Mouse (Mus musculus): ENCODE results near the gene Tmem50a. TPM values are rescaled to one million over a fixed set of nuclear protein-coding genes. Genes with fewer than 3 reads are reported as not detected.
"Not testable (repeated sequence)": the region's sequence is repeated elsewhere in the genome, so short reads cannot be mapped to it uniquely, and the experiment has no call there.

Gene Tmem50a
- polyA plus RNA-seq, 1 experiment from 2014 or later = 176 TPM

GRCm38 (mm10) chr4:134922111-134922924, 7.5 kb upstream of the Tmem50a start:
- H3K36me3 ChIP-seq (ENCODE audit: poor library complexity, severe bottlenecking) = peaks cover 22% of the 10 kb centered on the region
- no peak; the same call in 1 of the 2 replicates for ATAC-seq
- peak overlapping the region; percentile 97 for H3K4me2 ChIP-seq
- peak overlapping the region; percentile 80 for H3K27ac ChIP-seq
- no peaks in the 10 kb centered on the region for H3K27me3 ChIP-seq
- H3K9me3 ChIP-seq (replicated peaks) = no peaks in the 10 kb centered on the region
- H3K9ac ChIP-seq = peak overlapping the region; percentile 72
- H3K4me3 ChIP-seq = peak overlapping the region; percentile 100
- peaks cover 26% of the 10 kb centered on the region for H3K4me1 ChIP-seq
- 61% methylated on average over 10 of the region's 10 CpGs for WGBS

GRCm38 (mm10) chr4:134921703-134922102, 6.9 kb upstream of the Tmem50a start:
- H3K4me3 ChIP-seq = no peak overlapping the region
- no peaks in the 10 kb centered on the region for H3K27me3 ChIP-seq
- no peak overlapping the region for H3K9ac ChIP-seq
- peaks cover 16% of the 10 kb centered on the region for H3K36me3 ChIP-seq (ENCODE audit: poor library complexity, severe bottlenecking)
- peaks cover 26% of the 10 kb centered on the region for H3K4me1 ChIP-seq
- 97% methylated on average over 4 of the region's 4 CpGs for WGBS
- H3K9me3 ChIP-seq (replicated peaks) = no peaks in the 10 kb centered on the region
- no peak for ATAC-seq
- no peak overlapping the region for H3K27ac ChIP-seq
- H3K4me2 ChIP-seq = no peak overlapping the region

GRCm38 (mm10) chr4:134920631-134921030, 5.8 kb upstream of the Tmem50a start:
- H3K27ac ChIP-seq = no peak overlapping the region
- no peak overlapping the region for H3K4me3 ChIP-seq
- H3K27me3 ChIP-seq = no peaks in the 10 kb centered on the region
- whole genome bisulfite sequencing = 97% methylated on average over 6 of the region's 6 CpGs
- H3K9me3 ChIP-seq (replicated peaks) = no peaks in the 10 kb centered on the region
- H3K9ac ChIP-seq = no peak overlapping the region
- peaks cover 6% of the 10 kb centered on the region for H3K36me3 ChIP-seq (ENCODE audit: poor library complexity, severe bottlenecking)
- H3K4me1 ChIP-seq = peaks cover 18% of the 10 kb centered on the region
- no peak overlapping the region for H3K4me2 ChIP-seq
- ATAC-seq = no peak

DNA sequence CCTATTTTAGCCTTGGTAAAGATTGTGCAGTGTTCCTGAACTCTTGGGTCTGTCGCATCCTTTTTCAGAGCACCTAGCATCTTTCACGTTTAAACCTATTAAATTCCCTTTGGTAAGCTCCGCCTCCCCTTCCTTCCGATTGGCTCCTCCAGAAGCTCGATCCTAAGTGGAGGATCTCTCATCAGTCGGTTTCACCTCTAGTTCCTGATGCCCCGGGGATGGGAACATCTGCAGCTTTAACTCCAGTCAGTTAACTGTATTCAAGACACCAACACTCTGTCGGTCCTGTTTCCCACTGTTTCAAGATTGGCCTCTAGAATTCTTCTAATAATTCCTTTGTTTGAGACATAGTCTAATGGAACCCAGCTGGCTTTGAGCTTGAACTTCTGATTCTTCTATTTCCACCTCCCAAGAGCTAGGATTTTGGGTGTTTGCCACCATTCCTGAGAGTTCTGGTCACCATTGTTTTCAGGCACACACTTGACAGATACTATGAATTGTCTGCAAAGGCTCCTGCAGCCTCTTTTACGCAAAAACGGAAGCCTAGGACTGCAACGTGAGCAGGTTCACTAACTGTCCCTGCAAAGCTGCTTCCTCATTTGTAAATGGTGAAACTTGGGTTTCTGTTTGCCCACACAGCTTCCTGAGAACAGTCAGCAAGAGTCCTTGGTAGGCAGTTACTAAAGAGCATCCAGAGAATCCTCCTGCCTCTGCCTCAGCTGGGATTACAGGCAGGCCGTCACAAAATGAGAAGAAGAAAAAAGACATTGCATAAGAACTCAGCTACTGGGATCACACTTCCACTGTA, 5.1 kb upstream of the Tmem50a start:
- Histone ChIP-seq H3K27me3 (no peaks in the 10 kb centered on the region), H3K36me3 (ENCODE audit: poor library complexity, severe bottlenecking) (no peaks in the 10 kb centered on the region; the same call in 1 of the 2 replicates), H3K4me2 (no peak overlapping the region), H3K27ac (no peak overlapping the region), H3K4me1 (peaks cover 15% of the 10 kb centered on the region), H3K9ac (no peak overlapping the region), H3K4me3 (no peak overlapping the region), H3K9me3 (replicated peaks) (no peaks in the 10 kb centered on the region)
- ATAC-seq = no peak
- WGBS = 43% methylated on average over 12 of the region's 12 CpGs

DNA sequence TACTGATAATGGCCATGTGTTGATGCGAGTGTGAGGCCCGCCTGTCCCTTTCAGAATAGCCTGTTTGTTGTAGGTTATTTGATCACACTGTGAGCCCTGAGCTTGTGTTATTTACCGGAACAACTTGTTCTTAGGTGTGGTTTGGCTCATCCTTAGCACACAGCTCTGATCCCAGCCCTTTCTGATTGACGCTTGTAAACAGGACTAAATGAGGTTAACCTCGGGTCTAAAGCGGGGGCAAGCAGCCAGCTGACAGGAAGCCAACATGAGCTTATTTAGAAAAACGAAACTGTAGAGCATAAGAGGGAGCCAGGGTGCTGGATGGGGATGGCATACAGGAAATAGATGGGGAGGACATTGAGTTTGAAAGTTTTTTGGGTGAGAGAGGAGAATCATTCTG, 3.6 kb upstream of the Tmem50a start:
- no peaks in the 10 kb centered on the region for H3K9me3 ChIP-seq (replicated peaks)
- no peaks in the 10 kb centered on the region for H3K27me3 ChIP-seq
- no peak overlapping the region for H3K4me2 ChIP-seq
- no peaks in the 10 kb centered on the region for H3K36me3 ChIP-seq (ENCODE audit: poor library complexity, severe bottlenecking)
- H3K27ac ChIP-seq = no peak overlapping the region
- 74% methylated on average over 7 of the region's 7 CpGs for WGBS
- no peak for ATAC-seq
- no peak overlapping the region for H3K4me3 ChIP-seq
- no peak overlapping the region for H3K9ac ChIP-seq
- peaks cover 18% of the 10 kb centered on the region for H3K4me1 ChIP-seq

DNA sequence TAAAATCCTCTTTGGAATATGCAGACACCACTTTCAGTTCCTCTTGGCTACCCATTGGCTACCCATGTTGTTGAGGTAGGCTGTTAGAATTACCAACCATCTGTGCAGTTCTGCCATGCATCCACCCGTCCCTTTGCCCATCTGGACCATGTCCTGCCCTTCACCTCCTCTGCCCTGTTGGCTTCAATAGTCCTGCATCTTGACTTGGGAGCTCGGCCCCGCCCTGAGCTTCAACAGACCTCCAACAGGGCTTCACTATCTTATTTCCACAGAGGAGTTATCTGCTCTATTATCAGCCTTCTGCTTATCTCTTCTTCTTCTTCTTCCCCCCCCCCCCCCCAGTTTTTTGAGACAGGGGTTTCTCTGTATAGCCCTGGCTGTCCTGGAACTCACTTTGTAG, 2.4 kb upstream of the Tmem50a start:
- H3K9ac ChIP-seq = no peak overlapping the region
- no peak overlapping the region for H3K4me3 ChIP-seq
- ATAC-seq = no peak
- H3K27me3 ChIP-seq = no peaks in the 10 kb centered on the region
- H3K4me1 ChIP-seq = peaks cover 19% of the 10 kb centered on the region
- WGBS = 80% methylated on average over 3 of the region's 3 CpGs
- H3K36me3 ChIP-seq (ENCODE audit: poor library complexity, severe bottlenecking) = peaks cover 7% of the 10 kb centered on the region
- H3K27ac ChIP-seq = no peak overlapping the region
- H3K4me2 ChIP-seq = no peak overlapping the region
- no peaks in the 10 kb centered on the region for H3K9me3 ChIP-seq (replicated peaks)

DNA sequence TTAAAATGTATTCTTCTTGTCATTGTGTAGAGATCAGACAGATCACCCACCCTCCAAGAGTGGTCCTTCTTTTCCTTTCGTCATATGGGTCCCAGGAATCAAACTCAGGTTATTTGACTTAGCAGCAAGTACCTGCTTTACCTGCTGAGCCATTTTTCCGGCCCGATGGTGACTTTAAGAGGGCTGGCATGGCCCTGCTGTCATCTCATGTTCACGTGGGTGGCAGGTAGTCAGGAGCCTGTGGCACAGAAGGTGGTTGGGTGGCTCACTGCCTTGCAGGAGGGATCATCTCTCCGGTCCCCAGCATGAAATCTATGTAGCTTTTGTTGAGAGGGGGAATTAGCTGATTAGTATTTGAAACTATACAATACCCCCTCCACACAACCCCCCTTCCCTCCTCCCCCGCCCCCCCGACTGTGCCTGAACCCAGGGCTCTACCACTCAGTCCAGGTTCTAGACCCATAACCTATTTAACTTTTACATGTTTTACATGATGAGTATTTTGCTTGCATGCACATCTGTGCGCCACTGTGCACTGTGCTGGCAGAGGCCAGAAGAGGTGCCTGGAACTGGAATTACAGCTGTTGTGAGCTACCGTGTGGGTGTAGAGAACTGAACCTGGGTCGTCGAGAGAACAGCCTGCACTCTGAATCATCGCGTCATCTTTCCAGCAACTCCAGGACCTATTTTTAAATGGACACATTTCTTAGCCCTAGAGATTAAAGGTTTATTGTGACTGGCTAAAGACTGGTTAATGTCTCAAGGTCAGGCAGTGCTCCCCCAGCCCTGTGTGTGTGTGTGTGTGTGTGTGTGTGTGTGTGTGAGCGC, 613 bp upstream of the Tmem50a start:
- Histone ChIP-seq H3K36me3 (ENCODE audit: poor library complexity, severe bottlenecking) (peaks cover 21% of the 10 kb centered on the region), H3K27ac (no peak overlapping the region), H3K4me3 (peak overlapping the region; percentile 84), H3K9me3 (replicated peaks) (no peaks in the 10 kb centered on the region), H3K27me3 (no peaks in the 10 kb centered on the region), H3K4me2 (peak overlapping the region; percentile 70), H3K9ac (peak overlapping the region; percentile 87; the same call in 1 of the 2 replicates), H3K4me1 (peaks cover 19% of the 10 kb centered on the region)
- WGBS = 56% methylated on average over 14 of the region's 14 CpGs
- peak; percentile 48; the same call in 1 of the 2 replicates for ATAC-seq

DNA sequence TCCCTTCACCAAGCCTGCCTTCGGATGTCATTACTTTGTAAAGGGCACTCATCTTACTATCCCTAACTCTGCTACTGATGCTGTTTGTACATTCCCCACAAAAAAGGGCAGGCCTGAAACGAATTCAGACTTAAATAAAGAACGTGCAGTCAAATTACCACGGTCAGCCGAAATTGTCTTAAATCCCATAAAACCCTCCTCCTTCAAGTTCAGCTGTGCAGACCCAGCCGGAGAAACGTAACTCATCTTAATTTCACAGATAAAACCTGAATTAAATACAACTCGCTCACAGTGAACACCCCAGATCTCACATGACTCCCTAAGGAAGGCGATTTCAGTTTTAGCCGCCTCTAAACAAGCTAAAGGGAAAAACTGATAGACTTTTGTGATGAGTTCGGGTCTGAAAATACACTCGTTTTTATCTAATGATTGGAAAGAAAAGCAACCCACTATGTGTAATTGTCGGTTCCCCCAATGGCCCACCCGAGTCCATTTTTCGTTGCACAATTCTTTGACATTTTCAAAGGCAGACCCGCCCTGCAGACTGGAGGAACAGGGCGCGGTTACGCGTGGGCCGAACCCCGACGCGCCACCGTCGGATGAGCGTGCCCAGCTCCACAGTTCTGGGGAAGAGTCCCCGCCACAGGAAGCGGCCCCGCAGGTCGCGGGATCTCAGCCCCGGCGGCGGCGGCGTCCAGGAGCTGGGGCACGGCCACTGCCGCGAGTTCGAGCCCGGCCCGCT, 531 bp downstream of the Tmem50a start:
- peak; percentile 76 for ATAC-seq
- Histone ChIP-seq H3K9me3 (replicated peaks) (no peaks in the 10 kb centered on the region), H3K4me3 (peak overlapping the region; percentile 84), H3K36me3 (ENCODE audit: poor library complexity, severe bottlenecking) (peaks cover 29% of the 10 kb centered on the region), H3K9ac (peak overlapping the region; percentile 87), H3K4me2 (peak overlapping the region; percentile 70), H3K27me3 (no peaks in the 10 kb centered on the region), H3K27ac (peak overlapping the region; percentile 82), H3K4me1 (peaks cover 19% of the 10 kb centered on the region)
- WGBS = 1% methylated on average over 43 of the region's 43 CpGs

DNA sequence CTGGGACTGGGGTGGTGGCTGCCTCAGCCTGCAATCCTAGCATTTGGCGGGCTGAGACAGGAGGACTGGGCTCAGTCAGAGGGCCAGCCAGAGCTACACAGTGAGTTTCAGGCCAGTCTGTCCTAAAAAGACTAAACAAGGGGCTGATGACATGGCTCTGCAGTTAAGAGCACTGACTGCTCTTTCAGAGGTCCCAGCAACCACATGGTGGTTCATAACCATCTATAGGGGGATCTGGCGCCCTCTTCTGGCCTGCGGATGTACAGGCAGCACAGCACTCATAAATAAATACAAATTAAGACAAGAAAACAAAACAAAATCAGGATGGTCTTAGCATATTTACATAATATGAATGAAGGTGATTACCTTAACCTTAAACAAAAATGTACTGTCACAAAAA, 1.4 kb downstream of the Tmem50a start:
- Histone ChIP-seq H3K9me3 (replicated peaks) (no peaks in the 10 kb centered on the region), H3K4me2 (peak overlapping the region; percentile 70), H3K27me3 (no peaks in the 10 kb centered on the region), H3K4me3 (peak overlapping the region; percentile 84), H3K4me1 (peaks cover 19% of the 10 kb centered on the region), H3K9ac (peak overlapping the region; percentile 23; the same call in 1 of the 2 replicates), H3K27ac (no peak overlapping the region), H3K36me3 (ENCODE audit: poor library complexity, severe bottlenecking) (peaks cover 38% of the 10 kb centered on the region)
- WGBS = 25% methylated on average over 3 of the region's 3 CpGs
- ATAC-seq = 0 out of 2 replicates have a peak, but pooled peaks have one; percentile 22

DNA sequence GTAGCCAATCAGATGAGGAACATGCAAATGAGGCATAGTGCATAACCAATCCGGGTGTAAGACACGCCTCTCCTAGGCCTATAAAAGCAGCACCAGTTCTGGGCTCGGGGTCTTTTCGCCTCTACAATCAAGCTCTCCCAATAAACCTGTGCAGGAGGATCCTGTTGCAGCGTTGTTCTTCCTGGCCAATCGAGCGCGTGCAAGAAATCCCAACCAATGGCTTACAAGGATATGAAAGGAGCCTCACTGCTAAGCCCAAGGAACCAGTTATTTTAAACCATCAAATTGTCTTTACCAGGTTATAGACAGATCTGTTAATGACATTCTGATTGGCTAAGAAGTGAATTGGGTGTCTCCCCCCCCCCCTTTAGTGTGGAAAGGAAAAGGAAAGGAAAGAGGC, 3.4 kb downstream of the Tmem50a start:
- peaks cover 58% of the 10 kb centered on the region for H3K36me3 ChIP-seq (ENCODE audit: poor library complexity, severe bottlenecking)
- not testable (repeated sequence) for H3K4me3 ChIP-seq; H3K9ac ChIP-seq; H3K9me3 ChIP-seq (replicated peaks); H3K4me2 ChIP-seq; H3K27ac ChIP-seq; ATAC-seq; H3K27me3 ChIP-seq
- H3K4me1 ChIP-seq = peaks cover 19% of the 10 kb centered on the region
- WGBS = 95% methylated on average over 7 of the region's 8 CpGs

DNA sequence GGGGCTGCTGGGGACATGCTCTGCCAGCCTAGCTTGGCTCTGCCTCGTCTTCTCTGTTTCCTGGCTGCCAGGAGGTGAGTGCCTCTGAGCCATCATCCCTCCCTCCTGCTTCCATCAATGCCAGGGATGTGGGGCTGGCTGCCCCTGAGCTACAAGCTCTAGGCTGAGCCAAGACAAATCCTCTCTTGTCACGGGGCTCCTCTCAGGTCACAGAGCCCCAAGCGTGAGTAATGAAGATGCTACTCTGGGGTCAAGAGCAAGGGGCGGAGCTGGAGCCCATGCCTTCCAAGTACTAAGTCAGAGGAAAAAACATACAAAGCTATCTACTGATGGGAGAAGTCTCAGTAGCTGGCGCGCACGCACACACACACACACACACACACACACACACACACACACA, 11.8 kb downstream of the Tmem50a start:
- peaks cover 100% of the 10 kb centered on the region for H3K36me3 ChIP-seq (ENCODE audit: poor library complexity, severe bottlenecking)
- ATAC-seq = no peak
- 81% methylated on average over 7 of the region's 7 CpGs for WGBS

More for the DNA sequence above, 11.8 kb downstream of the Tmem50a start:
- H3K27ac ChIP-seq = no peak overlapping the region
- no peak overlapping the region for H3K9ac ChIP-seq
- H3K4me1 ChIP-seq = no peaks in the 10 kb centered on the region
- H3K27me3 ChIP-seq = no peaks in the 10 kb centered on the region
- no peak overlapping the region for H3K4me3 ChIP-seq
- no peaks in the 10 kb centered on the region for H3K9me3 ChIP-seq (replicated peaks)
- no peak overlapping the region for H3K4me2 ChIP-seq
